Mouse (Mus musculus): ENCODE measurements around the gene Nhp2. TPM values are rescaled to one million over a fixed set of nuclear protein-coding genes. Genes with fewer than 3 reads are reported as not detected.
A peak's percentile ranks its signal among the peaks of the same experiment; 100 is the strongest.
"Not testable (repeated sequence)": the region's sequence is repeated elsewhere in the genome, so short reads cannot be mapped to it uniquely, and the experiment has no call there.

The Nhp2 gene
- polyA plus RNA-seq, 1 experiment from 2014 or later: 88.1 TPM

- peak overlapping the region; percentile 73 for H3K4me2 ChIP-seq (ENCODE audit: low read depth, low read length)
- H3K4me1 ChIP-seq (ENCODE audit: control insufficient read depth, insufficient read depth, low read length): peaks cover 10% of the 10 kb centered on the region
- WGBS: 35% methylated on average over 7 of the region's 7 CpGs
- no peaks in the 10 kb centered on the region for H3K27me3 ChIP-seq (ENCODE audit: control insufficient read depth, insufficient read depth, low read length)
- peak overlapping the region; percentile 72 for H3K9ac ChIP-seq (ENCODE audit: low read length)
- peak overlapping the region; percentile 86 for H3K27ac ChIP-seq (ENCODE audit: low read length)
- ATAC-seq (replicated peaks; ENCODE audit: extremely low read depth, insufficient read depth, low FRiP score): no peak
- no peaks in the 10 kb centered on the region for H3K9me3 ChIP-seq (replicated peaks; ENCODE audit: control insufficient read depth, low read length)
- H3K36me3 ChIP-seq (ENCODE audit: control insufficient read depth, insufficient read depth): no peaks in the 10 kb centered on the region
- H3K4me3 ChIP-seq (ENCODE audit: low read length): peak overlapping the region; percentile 44
These were observed 4.4 kb upstream of the Nhp2 start for GRCm38 (mm10) chr11:51615129-51615528.

GRCm38 (mm10) chr11:51615601-51616000 is 3.9 kb upstream of the Nhp2 start:
- peak overlapping the region; percentile 44 for H3K4me3 ChIP-seq (ENCODE audit: low read length)
- H3K4me2 ChIP-seq (ENCODE audit: low read depth, low read length): peak overlapping the region; percentile 73
- peak overlapping the region; percentile 86 for H3K27ac ChIP-seq (ENCODE audit: low read length)
- no peaks in the 10 kb centered on the region for H3K9me3 ChIP-seq (replicated peaks; ENCODE audit: control insufficient read depth, low read length)
- WGBS: 1% methylated on average over 14 of the region's 14 CpGs
- H3K27me3 ChIP-seq (ENCODE audit: control insufficient read depth, insufficient read depth, low read length): no peaks in the 10 kb centered on the region
- H3K9ac ChIP-seq (ENCODE audit: low read length): peak overlapping the region; percentile 72
- H3K36me3 ChIP-seq (ENCODE audit: control insufficient read depth, insufficient read depth): no peaks in the 10 kb centered on the region
- H3K4me1 ChIP-seq (ENCODE audit: control insufficient read depth, insufficient read depth, low read length): peaks cover 15% of the 10 kb centered on the region
- peak; percentile 67 for ATAC-seq (replicated peaks; ENCODE audit: extremely low read depth, insufficient read depth, low FRiP score)

GRCm38 (mm10) chr11:51616113-51616512 is 3.4 kb upstream of the Nhp2 start:
- H3K36me3 ChIP-seq (ENCODE audit: control insufficient read depth, insufficient read depth); H3K9me3 ChIP-seq (replicated peaks; ENCODE audit: control insufficient read depth, low read length); H3K27me3 ChIP-seq (ENCODE audit: control insufficient read depth, insufficient read depth, low read length); ATAC-seq (replicated peaks; ENCODE audit: extremely low read depth, insufficient read depth, low FRiP score): not testable (repeated sequence)
- peak overlapping the region; percentile 73 for H3K4me2 ChIP-seq (ENCODE audit: low read depth, low read length)
- peak overlapping the region; percentile 44 for H3K4me3 ChIP-seq (ENCODE audit: low read length)
- peak overlapping the region; percentile 72 for H3K9ac ChIP-seq (ENCODE audit: low read length)
- WGBS: 93% methylated on average over 7 of the region's 7 CpGs
- peaks cover 20% of the 10 kb centered on the region for H3K4me1 ChIP-seq (ENCODE audit: control insufficient read depth, insufficient read depth, low read length)
- H3K27ac ChIP-seq (ENCODE audit: low read length): peak overlapping the region; percentile 86

- no peak for ATAC-seq (replicated peaks; ENCODE audit: extremely low read depth, insufficient read depth, low FRiP score)
These were observed 1.8 kb upstream of the Nhp2 start for GRCm38 (mm10) chr11:51617693-51618092.

GRCm38 (mm10) chr11:51618894-51619408 is 584 bp upstream of the Nhp2 start:
- Histone ChIP-seq H3K4me3 (ENCODE audit: low read length) (peak overlapping the region; percentile 95), H3K36me3 (ENCODE audit: control insufficient read depth, insufficient read depth) (peaks cover 17% of the 10 kb centered on the region), H3K27ac (ENCODE audit: low read length) (peak overlapping the region; percentile 12; the same call in 1 of the 2 replicates), H3K27me3 (ENCODE audit: control insufficient read depth, insufficient read depth, low read length) (no peaks in the 10 kb centered on the region), H3K9me3 (replicated peaks; ENCODE audit: control insufficient read depth, low read length) (no peaks in the 10 kb centered on the region), H3K4me1 (ENCODE audit: control insufficient read depth, insufficient read depth, low read length) (peaks cover 23% of the 10 kb centered on the region), H3K9ac (ENCODE audit: low read length) (peak overlapping the region; percentile 81), H3K4me2 (ENCODE audit: low read depth, low read length) (peak overlapping the region; percentile 92)
- WGBS: 53% methylated on average over 8 of the region's 8 CpGs
- no peak; the same call in 1 of the 2 replicates for ATAC-seq (replicated peaks; ENCODE audit: extremely low read depth, insufficient read depth, low FRiP score)

More at GRCm38 (mm10) chr11:51617693-51618092, 1.8 kb upstream of the Nhp2 start:
- Histone ChIP-seq H3K4me2 (ENCODE audit: low read depth, low read length) (no peak overlapping the region), H3K9me3 (replicated peaks; ENCODE audit: control insufficient read depth, low read length) (no peaks in the 10 kb centered on the region), H3K27me3 (ENCODE audit: control insufficient read depth, insufficient read depth, low read length) (no peaks in the 10 kb centered on the region), H3K9ac (ENCODE audit: low read length) (no peak overlapping the region), H3K27ac (ENCODE audit: low read length) (no peak overlapping the region), H3K36me3 (ENCODE audit: control insufficient read depth, insufficient read depth) (peaks cover 5% of the 10 kb centered on the region), H3K4me1 (ENCODE audit: control insufficient read depth, insufficient read depth, low read length) (peaks cover 23% of the 10 kb centered on the region), H3K4me3 (ENCODE audit: low read length) (no peak overlapping the region)
- WGBS: under 1% methylated on average over 4 of the region's 4 CpGs

GRCm38 (mm10) chr11:51620084-51620483 is 549 bp downstream of the Nhp2 start:
- H3K36me3 ChIP-seq (ENCODE audit: control insufficient read depth, insufficient read depth): peaks cover 29% of the 10 kb centered on the region
- ATAC-seq (replicated peaks; ENCODE audit: extremely low read depth, insufficient read depth, low FRiP score): no peak
- under 1% methylated on average over 11 of the region's 11 CpGs for WGBS
- peak overlapping the region; percentile 95 for H3K4me3 ChIP-seq (ENCODE audit: low read length)
- peaks cover 20% of the 10 kb centered on the region for H3K4me1 ChIP-seq (ENCODE audit: control insufficient read depth, insufficient read depth, low read length)
- peak overlapping the region; percentile 92 for H3K4me2 ChIP-seq (ENCODE audit: low read depth, low read length)
- peak overlapping the region; percentile 81 for H3K9ac ChIP-seq (ENCODE audit: low read length)
- peak overlapping the region; percentile 54; the same call in 1 of the 2 replicates for H3K27ac ChIP-seq (ENCODE audit: low read length)
- no peaks in the 10 kb centered on the region for H3K27me3 ChIP-seq (ENCODE audit: control insufficient read depth, insufficient read depth, low read length)
- H3K9me3 ChIP-seq (replicated peaks; ENCODE audit: control insufficient read depth, low read length): no peaks in the 10 kb centered on the region

GRCm38 (mm10) chr11:51621776-51622175 is 2.2 kb downstream of the Nhp2 start:
- Histone ChIP-seq H3K27ac (ENCODE audit: low read length) (no peak overlapping the region), H3K4me1 (ENCODE audit: control insufficient read depth, insufficient read depth, low read length) (peaks cover 14% of the 10 kb centered on the region), H3K9ac (ENCODE audit: low read length) (no peak overlapping the region), H3K27me3 (ENCODE audit: control insufficient read depth, insufficient read depth, low read length) (no peaks in the 10 kb centered on the region), H3K36me3 (ENCODE audit: control insufficient read depth, insufficient read depth) (peaks cover 37% of the 10 kb centered on the region), H3K4me2 (ENCODE audit: low read depth, low read length) (no peak overlapping the region), H3K9me3 (replicated peaks; ENCODE audit: control insufficient read depth, low read length) (no peaks in the 10 kb centered on the region), H3K4me3 (ENCODE audit: low read length) (no peak overlapping the region)
- WGBS: 87% methylated on average over 2 of the region's 2 CpGs
- ATAC-seq (replicated peaks; ENCODE audit: extremely low read depth, insufficient read depth, low FRiP score): no peak

GRCm38 (mm10) chr11:51622971-51623491 is 3.5 kb downstream of the Nhp2 start:
- WGBS: 81% methylated on average over 7 of the region's 7 CpGs
- H3K4me1 ChIP-seq (ENCODE audit: control insufficient read depth, insufficient read depth, low read length): peaks cover 14% of the 10 kb centered on the region
- H3K27me3 ChIP-seq (ENCODE audit: control insufficient read depth, insufficient read depth, low read length): no peaks in the 10 kb centered on the region
- no peak for ATAC-seq (replicated peaks; ENCODE audit: extremely low read depth, insufficient read depth, low FRiP score)
- H3K9ac ChIP-seq (ENCODE audit: low read length): no peak overlapping the region
- no peak overlapping the region for H3K4me2 ChIP-seq (ENCODE audit: low read depth, low read length)
- H3K27ac ChIP-seq (ENCODE audit: low read length): no peak overlapping the region
- no peak overlapping the region for H3K4me3 ChIP-seq (ENCODE audit: low read length)
- H3K9me3 ChIP-seq (replicated peaks; ENCODE audit: control insufficient read depth, low read length): no peaks in the 10 kb centered on the region
- peaks cover 44% of the 10 kb centered on the region for H3K36me3 ChIP-seq (ENCODE audit: control insufficient read depth, insufficient read depth)

- 60% methylated on average over 5 of the region's 5 CpGs for WGBS
- Histone ChIP-seq H3K27ac (ENCODE audit: low read length) (no peak overlapping the region), H3K4me1 (ENCODE audit: control insufficient read depth, insufficient read depth, low read length) (peaks cover 13% of the 10 kb centered on the region), H3K4me3 (ENCODE audit: low read length) (no peak overlapping the region), H3K9ac (ENCODE audit: low read length) (no peak overlapping the region), H3K36me3 (ENCODE audit: control insufficient read depth, insufficient read depth) (peaks cover 47% of the 10 kb centered on the region), H3K27me3 (ENCODE audit: control insufficient read depth, insufficient read depth, low read length) (no peaks in the 10 kb centered on the region), H3K4me2 (ENCODE audit: low read depth, low read length) (no peak overlapping the region), H3K9me3 (replicated peaks; ENCODE audit: control insufficient read depth, low read length) (no peaks in the 10 kb centered on the region)
- ATAC-seq (replicated peaks; ENCODE audit: extremely low read depth, insufficient read depth, low FRiP score): no peak
These were observed 5.8 kb downstream of the Nhp2 start for GRCm38 (mm10) chr11:51625187-51625820.
